Mouse (Mus musculus): ENCODE measurements around the gene Rasgef1c. TPM values are rescaled to one million over a fixed set of nuclear protein-coding genes. Genes with fewer than 3 reads are reported as not detected.

Rasgef1c gene
- polyA plus RNA-seq, 1 experiment from 2014 or later: 10.9 TPM

DNA sequence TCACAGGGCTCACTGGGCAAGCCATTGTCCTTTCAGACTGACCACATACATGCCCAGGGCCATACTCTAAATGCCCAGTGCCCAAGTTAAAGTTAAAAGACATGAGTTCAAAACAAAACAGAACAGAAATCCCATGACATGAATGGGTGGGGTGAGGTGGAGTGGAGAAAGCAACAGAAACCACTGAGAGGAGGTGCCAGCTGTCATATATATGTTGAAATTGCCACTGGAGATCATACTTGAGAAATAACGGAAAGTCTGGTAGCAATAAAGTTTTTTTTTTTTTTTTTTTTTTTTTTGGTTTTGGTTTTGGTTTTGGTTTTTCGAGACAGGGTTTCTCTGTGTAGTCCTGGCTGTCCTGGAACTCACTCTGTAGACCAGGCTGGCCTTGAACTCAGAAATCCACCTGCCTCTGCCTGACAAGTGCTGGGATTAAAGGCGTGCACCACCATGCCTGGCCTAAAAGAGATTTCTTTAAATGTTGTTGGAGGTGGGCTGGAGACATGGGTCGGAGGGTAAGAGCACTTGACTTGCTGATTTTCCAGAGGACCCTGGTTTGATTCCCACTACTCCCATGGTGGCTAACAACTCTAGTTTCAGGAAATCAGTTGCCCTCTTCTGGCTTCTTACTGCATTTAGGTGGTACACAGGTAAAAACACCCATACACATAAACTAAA, 82.4 kb downstream of the Rasgef1c start:
- whole genome bisulfite sequencing: 82% methylated on average over 4 of the region's 4 CpGs
- H3K36me3 ChIP-seq (ENCODE audit: control insufficient read depth, insufficient read depth, low read length): no peaks in the 10 kb centered on the region
- H3K9me3 ChIP-seq (ENCODE audit: control insufficient read depth, low read length): no peaks in the 10 kb centered on the region
- ATAC-seq (ENCODE audit: insufficient read depth, low FRiP score, low TSS enrichment) (no peak), DNase-seq (ENCODE audit: low spot score) (no peak)
- H3K4me2 ChIP-seq (ENCODE audit: low read depth): no peak overlapping the region
- H3K4me1 ChIP-seq (ENCODE audit: control insufficient read depth, insufficient read depth, low read length): no peaks in the 10 kb centered on the region
- no peaks in the 10 kb centered on the region for H3K27me3 ChIP-seq (ENCODE audit: control insufficient read depth, insufficient read depth, low read length)
- H3K27ac ChIP-seq (ENCODE audit: low read depth, low read length): no peak overlapping the region
- no peak overlapping the region for H3K4me3 ChIP-seq (ENCODE audit: low read depth, low read length)
- H3K9ac ChIP-seq (ENCODE audit: low read length): no peak overlapping the region

DNA sequence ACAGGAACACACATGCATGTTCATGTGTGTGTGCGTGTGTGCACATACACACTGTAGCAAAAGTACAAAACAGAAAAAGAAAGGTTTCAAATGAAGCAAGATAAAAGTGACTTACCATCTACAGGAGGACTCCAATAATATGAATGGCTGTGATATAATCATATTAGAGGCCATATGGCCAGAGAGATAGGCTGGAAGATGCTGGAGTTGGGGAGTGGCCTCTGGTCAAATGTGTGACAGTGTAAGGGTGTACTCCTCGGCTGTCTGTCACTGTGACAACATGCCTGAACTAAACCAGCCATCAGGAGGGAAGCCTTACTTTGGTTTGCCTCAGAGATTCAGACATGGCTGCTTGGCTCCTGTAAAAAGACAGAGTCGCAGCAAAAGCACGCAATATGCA, 83.4 kb downstream of the Rasgef1c start:
- DNase-seq (ENCODE audit: low spot score): no peak
- no peak overlapping the region for H3K4me3 ChIP-seq (ENCODE audit: low read depth, low read length)
- WGBS: 88% methylated on average over 4 of the region's 4 CpGs
- no peaks in the 10 kb centered on the region for H3K27me3 ChIP-seq (ENCODE audit: control insufficient read depth, insufficient read depth, low read length)
- H3K4me1 ChIP-seq (ENCODE audit: control insufficient read depth, insufficient read depth, low read length): no peaks in the 10 kb centered on the region
- H3K4me2 ChIP-seq (ENCODE audit: low read depth): no peak overlapping the region
- no peak overlapping the region for H3K9ac ChIP-seq (ENCODE audit: low read length)
- H3K36me3 ChIP-seq (ENCODE audit: control insufficient read depth, insufficient read depth, low read length): no peaks in the 10 kb centered on the region
- ATAC-seq (ENCODE audit: insufficient read depth, low FRiP score, low TSS enrichment): no peak
- H3K9me3 ChIP-seq (ENCODE audit: control insufficient read depth, low read length): no peaks in the 10 kb centered on the region
- no peak overlapping the region for H3K27ac ChIP-seq (ENCODE audit: low read depth, low read length)

DNA sequence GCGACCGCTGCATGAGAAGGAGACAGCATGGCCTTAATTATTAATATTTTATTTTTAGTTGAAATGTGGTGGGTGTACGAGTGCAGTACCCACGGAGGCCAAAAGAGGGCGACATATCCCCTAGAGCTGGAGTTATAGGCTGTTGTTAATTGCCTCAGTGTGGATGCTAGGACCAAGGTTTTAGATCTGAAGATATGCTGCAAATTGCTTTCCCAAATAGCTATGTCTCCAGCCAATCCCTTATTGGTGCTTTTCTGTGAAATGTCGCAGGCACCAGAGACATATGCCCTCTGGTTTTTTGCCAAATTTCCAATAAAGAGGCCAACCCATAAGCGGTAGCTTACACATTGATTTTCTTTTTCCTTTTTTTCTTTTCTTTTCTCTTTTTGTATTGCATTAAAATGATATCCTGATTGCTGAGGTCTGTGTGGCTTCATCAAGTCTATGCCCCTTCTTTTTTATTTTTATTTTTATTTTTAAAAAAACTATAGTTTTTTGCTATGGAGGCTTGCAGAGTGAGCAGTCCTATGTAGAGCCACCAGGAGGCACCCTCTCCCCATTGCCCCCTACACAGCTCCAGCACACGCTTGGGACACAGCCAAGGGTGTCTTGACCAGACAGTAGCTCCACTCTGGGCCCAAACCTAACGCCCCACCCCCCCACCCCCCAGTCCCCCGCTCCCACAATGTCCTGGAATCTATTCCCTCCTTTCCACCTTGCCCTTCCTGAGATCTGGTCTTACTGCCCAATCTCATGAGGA, 84.8 kb downstream of the Rasgef1c start:
- Histone ChIP-seq H3K9ac (ENCODE audit: low read length) (no peak overlapping the region), H3K4me3 (ENCODE audit: low read depth, low read length) (no peak overlapping the region), H3K4me1 (ENCODE audit: control insufficient read depth, insufficient read depth, low read length) (no peaks in the 10 kb centered on the region), H3K4me2 (ENCODE audit: low read depth) (no peak overlapping the region), H3K27ac (ENCODE audit: low read depth, low read length) (no peak overlapping the region), H3K9me3 (ENCODE audit: control insufficient read depth, low read length) (no peaks in the 10 kb centered on the region), H3K27me3 (ENCODE audit: control insufficient read depth, insufficient read depth, low read length) (no peaks in the 10 kb centered on the region), H3K36me3 (ENCODE audit: control insufficient read depth, insufficient read depth, low read length) (no peaks in the 10 kb centered on the region)
- ATAC-seq (ENCODE audit: insufficient read depth, low FRiP score, low TSS enrichment) (no peak; the same call in 1 of the 2 replicates), DNase-seq (ENCODE audit: low spot score) (peak; percentile 69)
- whole genome bisulfite sequencing: 29% methylated on average over 10 of the region's 10 CpGs

DNA sequence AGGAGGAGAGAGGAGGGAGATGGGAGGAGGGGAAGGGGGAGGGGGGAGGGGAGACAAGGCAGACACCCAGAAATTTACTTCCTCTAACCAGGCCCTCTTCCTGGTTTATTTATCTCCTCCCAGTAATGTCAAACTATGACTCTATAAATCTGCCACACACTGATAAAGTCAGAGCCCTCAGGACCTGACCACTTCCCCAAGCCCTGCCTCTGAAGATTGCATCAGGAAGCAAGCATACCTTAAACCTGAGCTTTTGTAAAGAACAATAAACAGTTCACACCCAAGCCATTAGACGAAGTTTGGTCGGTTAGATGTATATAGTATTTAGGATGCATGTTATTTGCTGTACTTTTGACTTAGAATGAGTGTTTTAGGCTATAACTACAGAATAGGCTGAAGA, 92.9 kb downstream of the Rasgef1c start:
- Histone ChIP-seq H3K4me3 (ENCODE audit: low read depth, low read length) (no peak overlapping the region), H3K9me3 (ENCODE audit: control insufficient read depth, low read length) (no peaks in the 10 kb centered on the region), H3K4me2 (ENCODE audit: low read depth) (no peak overlapping the region), H3K9ac (ENCODE audit: low read length) (no peak overlapping the region), H3K27ac (ENCODE audit: low read depth, low read length) (no peak overlapping the region), H3K4me1 (ENCODE audit: control insufficient read depth, insufficient read depth, low read length) (no peaks in the 10 kb centered on the region), H3K36me3 (ENCODE audit: control insufficient read depth, insufficient read depth, low read length) (no peaks in the 10 kb centered on the region), H3K27me3 (ENCODE audit: control insufficient read depth, insufficient read depth, low read length) (no peaks in the 10 kb centered on the region)
- ATAC-seq (ENCODE audit: insufficient read depth, low FRiP score, low TSS enrichment) (no peak), DNase-seq (ENCODE audit: low spot score) (no peak)
- WGBS: 81% methylated on average over 2 of the region's 2 CpGs

DNA sequence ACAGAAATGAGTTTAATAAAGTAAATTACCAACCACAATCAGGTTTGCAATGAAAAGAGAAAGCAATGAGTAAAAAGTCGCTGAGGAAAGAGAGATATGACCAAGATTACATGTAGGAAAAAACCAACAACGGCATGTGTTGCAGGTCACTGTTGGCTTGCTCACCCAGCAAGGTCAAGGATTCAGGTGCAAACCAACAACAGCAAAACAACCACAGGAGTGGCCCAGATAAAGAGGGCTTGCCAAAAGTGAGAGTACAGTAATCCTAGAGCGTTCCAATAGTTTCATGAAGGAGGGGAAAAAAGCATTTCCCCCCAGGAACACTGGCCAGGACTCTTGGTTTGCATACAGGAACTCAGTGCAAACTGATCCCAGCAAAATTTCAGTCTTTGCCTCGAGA, 94.8 kb downstream of the Rasgef1c start:
- Histone ChIP-seq H3K36me3 (ENCODE audit: control insufficient read depth, insufficient read depth, low read length) (no peaks in the 10 kb centered on the region), H3K27ac (ENCODE audit: low read depth, low read length) (no peak overlapping the region), H3K4me1 (ENCODE audit: control insufficient read depth, insufficient read depth, low read length) (no peaks in the 10 kb centered on the region), H3K4me3 (ENCODE audit: low read depth, low read length) (no peak overlapping the region), H3K9ac (ENCODE audit: low read length) (no peak overlapping the region), H3K4me2 (ENCODE audit: low read depth) (no peak overlapping the region), H3K27me3 (ENCODE audit: control insufficient read depth, insufficient read depth, low read length) (no peaks in the 10 kb centered on the region), H3K9me3 (ENCODE audit: control insufficient read depth, low read length) (no peaks in the 10 kb centered on the region)
- DNase-seq (ENCODE audit: low spot score) (no peak), ATAC-seq (ENCODE audit: insufficient read depth, low FRiP score, low TSS enrichment) (no peak)
- 72% methylated on average over 4 of the region's 4 CpGs for WGBS

DNA sequence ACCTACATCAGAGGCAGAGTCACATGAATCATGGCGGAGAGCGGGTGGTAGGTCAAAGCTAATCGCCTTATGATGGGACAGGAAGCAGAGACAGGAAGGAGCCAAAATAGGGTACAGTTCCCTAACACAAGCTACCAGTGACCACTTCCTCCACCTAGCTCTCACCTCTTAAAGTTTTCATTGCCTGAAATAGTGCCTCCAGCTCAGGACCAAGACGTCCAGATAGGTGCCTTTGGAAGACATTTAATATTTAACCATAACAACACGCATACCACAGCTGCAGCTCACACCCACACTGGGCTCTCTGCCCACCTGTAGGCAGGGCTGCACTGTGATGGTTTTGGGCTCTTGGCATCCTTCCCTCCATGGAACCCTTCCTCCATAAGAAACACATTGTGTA, 95.7 kb downstream of the Rasgef1c start:
- WGBS: 80% methylated on average over 5 of the region's 5 CpGs
- H3K9ac ChIP-seq (ENCODE audit: low read length): no peak overlapping the region
- H3K27ac ChIP-seq (ENCODE audit: low read depth, low read length): no peak overlapping the region
- no peaks in the 10 kb centered on the region for H3K4me1 ChIP-seq (ENCODE audit: control insufficient read depth, insufficient read depth, low read length)
- no peak overlapping the region for H3K4me2 ChIP-seq (ENCODE audit: low read depth)
- H3K9me3 ChIP-seq (ENCODE audit: control insufficient read depth, low read length): no peaks in the 10 kb centered on the region
- ATAC-seq (ENCODE audit: insufficient read depth, low FRiP score, low TSS enrichment) (no peak), DNase-seq (ENCODE audit: low spot score) (no peak)
- H3K36me3 ChIP-seq (ENCODE audit: control insufficient read depth, insufficient read depth, low read length): no peaks in the 10 kb centered on the region
- H3K4me3 ChIP-seq (ENCODE audit: low read depth, low read length): no peak overlapping the region
- H3K27me3 ChIP-seq (ENCODE audit: control insufficient read depth, insufficient read depth, low read length): no peaks in the 10 kb centered on the region

DNA sequence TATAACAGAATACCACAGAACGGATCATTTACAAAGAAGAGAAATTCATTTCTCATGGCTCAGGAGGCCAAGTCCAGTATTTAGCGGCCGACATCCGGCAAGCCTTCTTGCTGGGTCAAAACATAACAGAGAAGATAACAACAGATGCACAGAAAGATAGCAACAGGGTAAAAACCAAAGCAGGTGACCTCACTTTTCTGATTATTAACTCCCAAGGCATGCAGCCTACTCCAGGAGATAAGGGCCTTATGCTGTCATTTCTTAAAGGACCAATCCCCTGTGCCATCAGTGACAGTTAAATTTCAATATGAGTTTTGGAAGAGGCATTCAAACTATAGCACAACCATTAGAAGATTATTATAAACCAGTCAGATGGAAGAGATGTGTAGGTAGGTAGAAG, 101.2 kb downstream of the Rasgef1c start:
- ATAC-seq (ENCODE audit: insufficient read depth, low FRiP score, low TSS enrichment): no peak

DNA sequence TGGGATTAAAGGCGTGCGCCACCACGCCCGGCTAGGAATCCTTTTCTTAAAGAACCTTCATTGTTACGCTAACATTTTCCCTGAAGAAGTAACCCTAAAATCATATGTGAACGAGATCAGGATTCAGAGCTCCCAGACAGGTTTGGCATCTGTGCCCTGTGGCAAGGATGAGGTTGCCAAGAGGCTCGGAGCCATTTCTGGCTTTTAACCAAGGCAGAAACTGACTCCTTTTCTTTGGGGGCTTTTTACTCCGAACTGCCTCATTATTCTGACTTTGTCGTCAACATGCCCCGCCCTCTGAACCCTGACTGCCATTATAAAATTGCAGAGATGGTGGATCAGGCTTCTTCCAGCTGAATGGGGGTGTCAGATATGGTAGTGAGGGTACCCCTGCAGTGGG, 106.1 kb downstream of the Rasgef1c start:
- no peak overlapping the region for H3K4me3 ChIP-seq (ENCODE audit: low read depth, low read length)
- ATAC-seq (ENCODE audit: insufficient read depth, low FRiP score, low TSS enrichment) (no peak), DNase-seq (ENCODE audit: low spot score) (no peak)
- no peaks in the 10 kb centered on the region for H3K27me3 ChIP-seq (ENCODE audit: control insufficient read depth, insufficient read depth, low read length)
- no peaks in the 10 kb centered on the region for H3K4me1 ChIP-seq (ENCODE audit: control insufficient read depth, insufficient read depth, low read length)
- H3K9me3 ChIP-seq (ENCODE audit: control insufficient read depth, low read length): no peaks in the 10 kb centered on the region
- WGBS: 73% methylated on average over 10 of the region's 10 CpGs
- no peak overlapping the region for H3K4me2 ChIP-seq (ENCODE audit: low read depth)
- no peak overlapping the region for H3K27ac ChIP-seq (ENCODE audit: low read depth, low read length)
- H3K9ac ChIP-seq (ENCODE audit: low read length): no peak overlapping the region
- H3K36me3 ChIP-seq (ENCODE audit: control insufficient read depth, insufficient read depth, low read length): no peaks in the 10 kb centered on the region

More for the DNA sequence above, 101.2 kb downstream of the Rasgef1c start:
- Histone ChIP-seq H3K4me3 (ENCODE audit: low read depth, low read length) (no peak overlapping the region), H3K4me1 (ENCODE audit: control insufficient read depth, insufficient read depth, low read length) (no peaks in the 10 kb centered on the region), H3K4me2 (ENCODE audit: low read depth) (no peak overlapping the region), H3K27me3 (ENCODE audit: control insufficient read depth, insufficient read depth, low read length) (no peaks in the 10 kb centered on the region), H3K36me3 (ENCODE audit: control insufficient read depth, insufficient read depth, low read length) (no peaks in the 10 kb centered on the region), H3K9me3 (ENCODE audit: control insufficient read depth, low read length) (no peaks in the 10 kb centered on the region), H3K9ac (ENCODE audit: low read length) (no peak overlapping the region), H3K27ac (ENCODE audit: low read depth, low read length) (no peak overlapping the region)
- 94% methylated on average over 4 of the region's 4 CpGs for WGBS
- DNase-seq (ENCODE audit: low spot score): no peak

DNA sequence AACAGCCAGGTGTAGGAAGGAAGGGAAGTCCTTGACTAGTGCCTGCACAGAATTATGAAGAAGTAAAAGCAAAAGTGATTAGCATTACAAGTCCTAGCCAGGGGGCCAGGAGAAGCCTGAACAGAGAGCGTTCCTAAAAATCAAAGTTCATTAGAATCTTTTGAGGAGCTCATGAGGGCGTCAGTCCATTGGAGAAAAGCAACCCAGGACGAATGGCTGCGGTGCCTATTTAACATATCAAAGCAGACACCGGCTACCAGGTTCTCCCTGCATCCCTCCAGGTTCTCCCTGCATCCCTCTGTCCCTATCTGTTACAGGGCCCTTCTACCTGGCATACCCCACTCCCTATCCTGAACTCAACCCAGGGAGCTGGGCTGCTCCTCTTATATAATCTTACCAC, 106.6 kb downstream of the Rasgef1c start:
- Histone ChIP-seq H3K4me1 (ENCODE audit: control insufficient read depth, insufficient read depth, low read length) (no peaks in the 10 kb centered on the region), H3K9ac (ENCODE audit: low read length) (no peak overlapping the region), H3K4me2 (ENCODE audit: low read depth) (no peak overlapping the region), H3K4me3 (ENCODE audit: low read depth, low read length) (no peak overlapping the region), H3K27me3 (ENCODE audit: control insufficient read depth, insufficient read depth, low read length) (no peaks in the 10 kb centered on the region), H3K9me3 (ENCODE audit: control insufficient read depth, low read length) (no peaks in the 10 kb centered on the region), H3K36me3 (ENCODE audit: control insufficient read depth, insufficient read depth, low read length) (no peaks in the 10 kb centered on the region), H3K27ac (ENCODE audit: low read depth, low read length) (no peak overlapping the region)
- 22% methylated on average over 5 of the region's 5 CpGs for WGBS
- DNase-seq (ENCODE audit: low spot score) (no peak), ATAC-seq (ENCODE audit: insufficient read depth, low FRiP score, low TSS enrichment) (no peak)

All from neural tube, embryonic 11.5 days (tissue).